Mouse (Mus musculus) testis, adult 2 months (tissue): ENCODE measurements at regions not wholly inside any gene's neighbourhood (a gene's known extent, or its start where the extent isn't known, plus 50 kb on each side); places are given as distances from the start of the nearest gene placed in this dataset.

Source experiments
- H3K27ac ChIP-seq: fragments of 200-500 bp; 2 replicates; pipeline ENCODE4 v1.5.1; 2012; ENCODE audit warnings: low read depth, low read length; ENCODE audit not compliant: control insufficient read depth, insufficient read depth
- H3K27me3 ChIP-seq: fragments of 200-500 bp; 2 replicates; pipeline ENCODE4 v1.6.1; 2012; ENCODE audit warnings: mild to moderate bottlenecking, low read length, moderate library complexity; ENCODE audit not compliant: control insufficient read depth, insufficient read depth
- H3K36me3 ChIP-seq: fragments of 200-500 bp; 2 replicates; pipeline ENCODE4 v1.6.1; 2012; ENCODE audit warnings: mild to moderate bottlenecking, low read length; ENCODE audit not compliant: control insufficient read depth, insufficient read depth
- H3K4me1 ChIP-seq: fragments of 200-500 bp; 2 replicates; pipeline ENCODE4 v1.6.1; 2012; ENCODE audit warnings: low read length; ENCODE audit not compliant: control insufficient read depth, insufficient read depth
- H3K4me3 ChIP-seq: fragments of 200-500 bp; 2 replicates; pipeline ENCODE4 v1.5.1; 2012; ENCODE audit warnings: low read depth, mild to moderate bottlenecking, low read length, moderate library complexity, mixed read lengths; ENCODE audit not compliant: control insufficient read depth
- CTCF ChIP-seq: fragments of 200-500 bp; IDR thresholded peaks from 2 replicates; pipeline ENCODE4 v1.5.1; 2012; ENCODE audit warnings: low read depth, mild to moderate bottlenecking, inconsistent platforms, low read length, moderate library complexity; ENCODE audit not compliant: control insufficient read depth, insufficient read depth, insufficient replicate concordance
- POLR2A ChIP-seq: fragments of 200-500 bp; IDR thresholded peaks from 2 replicates; pipeline ENCODE4 v1.6.1; 2012; ENCODE audit warnings: low read depth, mild to moderate bottlenecking, inconsistent platforms, low read length, moderate library complexity; ENCODE audit not compliant: control insufficient read depth

DNA sequence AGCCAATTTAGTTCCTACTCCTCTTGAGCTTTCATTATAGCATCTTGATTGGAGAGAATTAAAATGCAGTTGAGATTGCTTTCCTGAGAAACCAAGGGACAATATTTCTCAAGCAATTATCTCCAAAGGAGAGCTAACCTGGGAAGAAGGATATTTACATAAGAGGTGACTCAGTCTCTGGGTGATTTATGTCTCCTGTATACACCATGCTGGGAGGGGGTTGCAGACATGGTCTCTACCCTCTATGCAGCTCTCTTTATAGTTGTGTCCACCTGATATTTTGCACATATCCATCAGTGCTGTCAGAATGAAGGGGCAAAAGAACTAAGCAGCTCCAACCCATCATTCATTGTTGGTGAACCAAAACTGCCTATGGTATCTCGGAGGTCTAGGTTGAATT, 274.6 kb upstream of the Gm21798 start:
- Histone ChIP-seq H3K36me3 (no peaks in the 10 kb centered on the region), H3K27ac (no peak overlapping the region), H3K4me3 (no peak overlapping the region), H3K27me3 (no peaks in the 10 kb centered on the region), H3K4me1 (no peaks in the 10 kb centered on the region)
- TF ChIP-seq CTCF (no peak), POLR2A (no peak)

DNA sequence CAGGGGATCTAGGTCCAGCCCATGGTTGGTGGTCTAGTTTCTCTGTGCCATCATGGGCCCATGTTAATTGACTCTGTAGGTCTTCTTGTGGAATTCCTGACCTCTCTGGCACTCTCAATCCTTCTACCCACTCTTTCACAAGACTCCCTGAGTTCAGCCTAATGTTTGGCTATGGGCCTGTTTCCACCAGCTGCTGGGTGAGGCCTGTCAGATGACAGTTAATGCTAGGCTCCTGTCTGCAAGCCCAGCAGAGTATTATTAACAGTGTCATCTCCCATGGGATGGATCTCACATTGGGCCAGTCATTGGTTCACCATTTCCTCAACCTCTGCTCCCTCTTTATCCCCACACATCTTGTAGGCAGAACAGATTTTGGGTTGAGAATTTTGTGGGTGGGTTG, 271.5 kb upstream of the Gm21798 start:
- H3K36me3 ChIP-seq = no peaks in the 10 kb centered on the region
- no peaks in the 10 kb centered on the region for H3K4me1 ChIP-seq
- H3K27ac ChIP-seq = no peak overlapping the region
- H3K4me3 ChIP-seq = no peak overlapping the region
- TF ChIP-seq CTCF (no peak), POLR2A (no peak)
- H3K27me3 ChIP-seq = no peaks in the 10 kb centered on the region

DNA sequence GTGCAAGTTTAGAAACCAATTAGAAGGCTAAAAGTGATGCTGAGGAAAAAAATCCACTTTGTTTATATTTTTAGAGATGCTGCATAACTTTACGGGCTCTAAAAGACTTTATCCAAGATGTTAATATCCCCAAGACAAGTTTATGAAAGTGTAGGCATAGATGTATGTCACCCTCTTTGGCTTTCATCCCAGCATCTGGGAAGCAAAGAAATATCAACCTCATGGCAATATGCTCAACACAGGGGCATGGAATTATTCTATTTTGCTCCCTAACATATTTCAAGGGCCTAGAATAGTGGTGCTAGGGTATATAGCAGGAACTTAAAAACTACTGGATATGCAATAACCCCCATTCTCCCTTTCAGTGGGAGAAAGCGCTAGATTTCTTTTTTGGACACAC, 260.0 kb upstream of the Gm21798 start:
- H3K27me3 ChIP-seq = no peaks in the 10 kb centered on the region
- H3K36me3 ChIP-seq = no peaks in the 10 kb centered on the region
- no peaks in the 10 kb centered on the region for H3K4me1 ChIP-seq
- no peak overlapping the region for H3K27ac ChIP-seq
- TF ChIP-seq POLR2A (no peak), CTCF (no peak)
- H3K4me3 ChIP-seq = no peak overlapping the region

DNA sequence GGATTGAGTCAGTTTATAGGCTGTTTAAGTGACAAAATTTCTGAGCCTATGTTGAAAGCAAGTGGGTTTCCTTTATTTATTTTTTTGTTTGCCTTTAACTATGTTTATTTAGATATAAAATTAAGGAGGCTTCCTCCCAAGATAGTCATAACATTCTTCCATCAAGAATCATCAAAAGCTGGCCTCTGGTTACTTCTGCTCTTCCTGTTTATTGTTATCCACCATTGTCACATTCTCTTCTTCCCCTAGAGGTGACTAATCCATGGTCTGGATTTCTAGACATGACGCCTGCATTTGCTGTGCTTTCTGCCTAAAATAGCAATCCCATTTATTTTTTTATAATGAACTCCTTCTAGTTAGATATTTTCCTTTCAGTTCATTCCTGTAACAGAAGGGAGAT, 259.3 kb upstream of the Gm21798 start:
- no peaks in the 10 kb centered on the region for H3K27me3 ChIP-seq
- no peaks in the 10 kb centered on the region for H3K4me1 ChIP-seq
- H3K27ac ChIP-seq = no peak overlapping the region
- TF ChIP-seq CTCF (no peak), POLR2A (no peak)
- no peak overlapping the region for H3K4me3 ChIP-seq
- H3K36me3 ChIP-seq = no peaks in the 10 kb centered on the region

DNA sequence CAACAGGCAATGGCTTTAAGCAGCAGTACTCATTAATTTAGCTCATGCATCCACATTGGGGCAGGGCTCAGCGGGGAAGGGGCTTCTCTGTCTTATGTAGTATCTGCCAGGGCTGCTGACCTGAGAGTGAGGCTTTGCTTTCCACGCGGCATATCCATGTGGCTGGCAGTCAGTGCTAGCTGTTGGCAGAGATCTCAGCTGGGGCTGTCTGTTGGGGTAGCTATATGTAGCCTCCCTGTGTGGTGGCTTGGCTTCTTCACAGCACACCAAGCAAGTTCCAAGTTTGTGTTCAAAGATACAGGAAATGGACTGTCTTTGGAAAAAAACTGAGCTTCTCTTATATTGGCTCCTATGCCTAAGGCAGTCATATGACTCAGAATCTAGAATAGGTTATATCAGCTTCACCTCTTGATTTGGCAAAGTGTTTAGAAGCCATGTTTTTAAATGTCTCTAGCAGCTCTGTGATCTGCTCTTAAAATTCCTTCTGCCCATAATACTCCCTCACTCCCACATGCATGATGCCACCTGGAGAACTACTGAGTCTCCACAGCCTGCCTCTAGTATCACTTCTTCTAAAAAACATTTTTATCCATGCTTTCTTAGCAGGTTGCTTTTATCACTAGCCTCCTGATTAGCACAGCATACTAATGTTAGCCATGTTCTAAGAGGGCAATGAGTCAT, 254.9 kb upstream of the Gm21798 start:
- Histone ChIP-seq H3K27ac (no peak overlapping the region), H3K4me1 (no peaks in the 10 kb centered on the region), H3K4me3 (no peak overlapping the region), H3K36me3 (no peaks in the 10 kb centered on the region), H3K27me3 (no peaks in the 10 kb centered on the region)
- TF ChIP-seq CTCF (no peak), POLR2A (no peak)

DNA sequence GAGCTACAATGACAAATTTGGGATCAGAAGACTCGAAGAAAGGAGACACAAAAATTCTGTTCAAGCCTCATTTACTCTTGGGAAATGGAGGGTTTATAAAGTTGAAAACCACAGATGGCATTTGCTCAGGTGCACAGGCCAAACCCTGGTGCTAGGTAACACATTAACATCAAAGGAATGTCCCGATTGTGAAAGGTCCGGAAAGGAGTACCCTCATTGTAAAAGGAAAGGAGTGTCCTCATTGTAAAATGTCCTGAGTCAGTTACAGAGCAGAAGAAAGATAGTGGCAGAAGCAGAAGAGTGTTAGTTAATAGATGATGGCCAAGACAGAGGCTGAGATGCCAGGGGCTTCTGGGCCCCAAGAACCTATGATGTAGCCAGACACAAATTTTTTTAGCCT, 252.8 kb upstream of the Gm21798 start:
- H3K27ac ChIP-seq = no peak overlapping the region
- no peak for TF ChIP-seq CTCF
- no peak for TF ChIP-seq POLR2A

DNA sequence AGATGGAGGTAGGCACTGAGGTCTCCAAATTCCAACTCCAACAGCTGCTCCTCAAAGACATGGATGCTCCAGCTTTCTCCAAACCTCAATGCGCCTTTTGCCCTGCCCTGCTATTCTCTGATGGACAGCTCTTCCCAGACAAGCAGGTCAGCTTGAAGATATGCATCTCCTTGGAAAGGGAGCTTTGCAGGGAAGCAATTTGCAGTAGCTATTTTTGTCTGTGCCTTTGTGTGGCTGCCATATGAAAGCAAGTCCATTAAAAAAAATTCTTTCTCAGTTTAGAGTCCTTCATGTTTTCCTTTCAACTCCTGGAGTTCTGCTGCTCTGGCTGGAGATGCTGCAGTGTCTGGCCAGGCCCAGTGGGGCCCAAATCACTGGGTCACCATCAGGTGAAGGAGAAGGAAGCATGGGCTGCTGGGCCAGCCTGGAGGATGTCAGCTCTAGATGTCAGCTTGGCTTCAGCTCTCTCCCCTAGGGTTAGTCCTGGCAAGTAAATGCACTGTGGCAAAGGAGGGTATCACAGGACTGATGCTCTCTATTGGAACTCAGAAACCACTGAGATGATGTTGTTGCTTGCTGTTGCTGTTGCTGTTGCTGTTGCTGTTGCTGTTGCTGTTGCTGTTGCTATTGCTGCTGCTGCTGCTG, 240.5 kb upstream of the Gm21798 start:
- Histone ChIP-seq H3K27ac (no peak overlapping the region), H3K4me1 (no peaks in the 10 kb centered on the region), H3K4me3 (no peak overlapping the region), H3K36me3 (no peaks in the 10 kb centered on the region), H3K27me3 (no peaks in the 10 kb centered on the region)
- TF ChIP-seq POLR2A (no peak), CTCF (no peak)

More for the DNA sequence above, 252.8 kb upstream of the Gm21798 start:
- no peaks in the 10 kb centered on the region for H3K27me3 ChIP-seq
- no peaks in the 10 kb centered on the region for H3K36me3 ChIP-seq
- H3K4me1 ChIP-seq = no peaks in the 10 kb centered on the region
- H3K4me3 ChIP-seq = no peak overlapping the region
